Mouse (Mus musculus): ENCODE data around the gene Vmn1r211.
"Not testable (repeated sequence)": the region's sequence is repeated elsewhere in the genome, so short reads cannot be mapped to it uniquely, and the experiment has no call there.

GRCm38 (mm10) chr13:22829395-22829794 is 28.0 kb downstream of the Vmn1r211 start:
- TF ChIP-seq POLR2A (IDR thresholded peaks at IDR 0.05; ENCODE audit: borderline replicate concordance, low read depth, low read length); CTCF (IDR thresholded peaks at IDR 0.05; ENCODE audit: low read depth, low read length): not testable (repeated sequence)

All from bone marrow macrophage, adult 2 months (primary cell).